In the genomic region with DNA sequence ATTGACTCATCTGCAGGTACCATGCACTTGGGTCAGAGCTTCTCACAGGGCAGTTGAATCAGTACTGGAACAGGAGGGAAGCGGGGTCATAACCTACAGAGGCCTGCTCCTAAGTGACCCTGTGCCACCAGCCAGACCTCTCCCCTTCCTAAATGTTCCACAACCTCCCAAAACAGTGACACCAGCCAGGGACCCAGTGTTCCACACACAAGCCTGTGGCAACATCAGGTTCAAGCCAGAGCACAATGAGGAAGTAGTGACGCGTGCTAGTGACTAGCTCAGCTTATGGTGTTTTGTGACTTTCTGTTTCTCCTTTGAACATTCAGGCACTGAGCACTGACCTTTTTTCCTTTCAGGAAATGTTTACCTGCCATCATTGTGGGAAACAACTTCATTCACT, we compare ENCODE assay signal across 25 mouse cellular contexts. TPM values are rescaled to one million over a fixed set of nuclear protein-coding genes. Genes with fewer than 3 reads are reported as not detected.
DNase-seq lines count a peak whose midpoint lies in the region; ATAC-seq lines count a peak whose summit lies in the region.
"Had no signal": no experiment of that assay in that cellular context is flagged by ENCODE, and none has a peak within 500 bp of the region (broad histone marks: within the 10 kb centered on the region; RNA-seq: fewer than 3 reads in every experiment).

No protein-coding gene starts in this region.

- no peak overlapping the region for H3K9ac ChIP-seq in heart, embryonic 12.5 days
- H3K9ac ChIP-seq: embryonic facial prominence, embryonic 12.5 days; hindbrain, embryonic 12.5 days; intestine, embryonic 15.5 days; liver, embryonic 13.5 days; neural tube, embryonic 12.5 days had no signal

- no peaks in the 10 kb centered on the region for H3K4me1 ChIP-seq in heart, embryonic 12.5 days (replicated peaks)
- H3K4me1 ChIP-seq: embryonic facial prominence, embryonic 12.5 days; hindbrain, embryonic 12.5 days; intestine, embryonic 15.5 days; limb, embryonic 10.5 days; liver, embryonic 13.5 days; neural tube, embryonic 12.5 days had no signal

- no peaks in the 10 kb centered on the region for H3K9me3 ChIP-seq in heart, embryonic 12.5 days (replicated peaks)
- H3K9me3 ChIP-seq: embryonic facial prominence, embryonic 12.5 days; hindbrain, embryonic 12.5 days; intestine, embryonic 15.5 days; limb, embryonic 10.5 days; liver, embryonic 13.5 days; neural tube, embryonic 12.5 days had no signal

- H3K4me3 ChIP-seq in heart, embryonic 12.5 days, result no peak overlapping the region
- H3K4me3 ChIP-seq in macrophage (ENCODE audit: inconsistent target), result no peak overlapping the region
- H3K4me3 ChIP-seq: embryonic facial prominence, embryonic 12.5 days; hindbrain, embryonic 12.5 days; intestine, embryonic 15.5 days; limb, embryonic 10.5 days; liver, embryonic 13.5 days; neural tube, embryonic 12.5 days had no signal

- no peaks in the 10 kb centered on the region for H3K79me2 ChIP-seq in macrophage (ENCODE audit: inconsistent target)

- no peak overlapping the region for H3K4me2 ChIP-seq in heart, embryonic 12.5 days
- H3K4me2 ChIP-seq: embryonic facial prominence, embryonic 12.5 days; hindbrain, embryonic 12.5 days; intestine, embryonic 15.5 days; liver, embryonic 13.5 days; midbrain, embryonic 11.5 days; neural tube, embryonic 12.5 days had no signal

- no peaks in the 10 kb centered on the region for H3K27me3 ChIP-seq in heart, embryonic 12.5 days (replicated peaks)
- H3K27me3 ChIP-seq: embryonic facial prominence, embryonic 12.5 days; hindbrain, embryonic 12.5 days; intestine, embryonic 15.5 days; liver, embryonic 13.5 days; neural tube, embryonic 12.5 days; Patski had no signal

- peaks cover 71% of the 10 kb centered on the region for H3K36me3 ChIP-seq in heart, embryonic 12.5 days
- peaks cover 20% of the 10 kb centered on the region for H3K36me3 ChIP-seq in macrophage (ENCODE audit: inconsistent target)

- WGBS in heart, embryonic 12.5 days, result 87% methylated on average over 3 of the region's 3 CpGs
- 37% methylated on average over 3 of the region's 3 CpGs for WGBS in macrophage (ENCODE audit: missing documents)

- intact Hi-C loops in left cerebral cortex, postnatal 4 days (cut with DNase I), result no loop called here

- H3K27ac ChIP-seq in heart, embryonic 12.5 days (ENCODE audit: poor library complexity, severe bottlenecking), result no peak overlapping the region
- H3K27ac ChIP-seq in macrophage, result peak overlapping the region; percentile 21; the same call in 1 of the 2 replicates
- H3K27ac ChIP-seq: embryonic facial prominence, embryonic 12.5 days; hindbrain, embryonic 12.5 days; intestine, embryonic 15.5 days; limb, embryonic 10.5 days; liver, embryonic 13.5 days; neural tube, embryonic 12.5 days had no signal

- DNase-seq in heart, adult 9 months (ENCODE audit: low spot score in 2 of 2), result peak; percentile 12 to 55
- DNase-seq in 416B (ENCODE audit: low read depth) (peak; percentile 40), MEL-GATA-1-ER (ENCODE audit: extremely low read depth, low read depth) (peak; percentile 13)
- no peak for DNase-seq in cerebellum, adult 11-12 months
- no peak for DNase-seq in left cerebral cortex, postnatal 4 days
- DNase-seq in kidney, postnatal 10 days, result no peak
- DNase-seq: adrenal gland, postnatal 14 days; cerebellum, adult 11 months; gastrocnemius, postnatal 25 days; kidney, adult 9 months; kidney, postnatal 36 days; liver, embryonic 13.5 days; thymus, postnatal 36 days had no signal

- ATAC-seq in heart, embryonic 12.5 days (ENCODE audit: insufficient number of reproducible peaks, low FRiP score), result no peak
- ATAC-seq: forebrain, embryonic 14.5 days; intestine, embryonic 15.5 days; Patski had no signal

RNA-seq across cellular contexts. Expression of gene Zfp512, which starts 15.6 kb away (rescaled TPM):
- 38.8 and 40.2 TPM in 2 replicates for polyA plus RNA-seq in heart, embryonic 12.5 days (2016; fragmentation: Nextera tagmentation; extraction: Ambion mirVana)
- 100 to 1,000 TPM in 7 of 26 experiments, 10 to 100 TPM in 19; 22.2 to 122 (median 81.8) TPM for total RNA-seq in macrophage (2018; cell fraction: chromatin; rRNA removed)
- 10 to 100 TPM in 17 of 26 experiments, 1 to 10 TPM in 9; 3.5 to 16.6 (median 12.1) TPM for total RNA-seq in macrophage (2018; cell fraction: cytosol; rRNA removed)
- 10 to 100 TPM; 11.0 to 72.1 (median 36.5) TPM for total RNA-seq in macrophage (2018; cell fraction: nucleus; rRNA removed)
- 13.3 to 17.3 TPM (median 14.0 TPM) in 3 replicates for polyA plus RNA-seq in macrophage (2018)
- 10 to 100 TPM; 92.5 to 93.8 TPM for total RNA-seq in left cerebral cortex, postnatal 4 days (2021)

RNA-seq across cellular contexts. Expression of gene 4930548H24Rik, which starts 17.7 kb away (rescaled TPM):
- not detected in 2 replicates for polyA plus RNA-seq in heart, embryonic 12.5 days (2016; fragmentation: Nextera tagmentation; extraction: Ambion mirVana)
- 1 to 10 TPM in 11 of 26 experiments, under 1 TPM in 8, not detected in 7; 0.41 to 3.8 (median 1.1) TPM for total RNA-seq in macrophage (2018; cell fraction: chromatin; rRNA removed)
- total RNA-seq in macrophage (2018; cell fraction: cytosol; rRNA removed), result under 1 TPM in 4 of 26 experiments, not detected in 22; 0.06 to 0.16 (median 0.09) TPM
- 1 to 10 TPM in 4 of 26 experiments, under 1 TPM in 12, not detected in 10; 0.23 to 1.3 (median 0.49) TPM for total RNA-seq in macrophage (2018; cell fraction: nucleus; rRNA removed)
- not detected in 3 replicates for polyA plus RNA-seq in macrophage (2018)
- total RNA-seq in left cerebral cortex, postnatal 4 days (2021), result under 1 TPM; 0.54 TPM
- total RNA-seq: adrenal gland, postnatal 14 days; gastrocnemius, postnatal 25 days had no signal
- polyA plus RNA-seq: forebrain, embryonic 14.5 days; heart, embryonic 14.5 days; hindbrain, embryonic 12.5 days; intestine, embryonic 15.5 days; limb, embryonic 10.5 days; liver, embryonic 13.5 days; lung, embryonic 16.5 days; midbrain, embryonic 11.5 days; neural tube, embryonic 12.5 days; Patski had no signal

RNA-seq across cellular contexts. Expression of gene Gpn1, which starts 26.7 kb away (rescaled TPM):
- 43.8 and 49.2 TPM in 2 replicates for polyA plus RNA-seq in heart, embryonic 12.5 days (2016; fragmentation: Nextera tagmentation; extraction: Ambion mirVana)
- total RNA-seq in macrophage (2018; cell fraction: chromatin; rRNA removed), result 10 to 100 TPM in 23 of 26 experiments, 1 to 10 TPM in 3; 5.4 to 38.2 (median 20.1) TPM
- total RNA-seq in macrophage (2018; cell fraction: cytosol; rRNA removed), result 10 to 100 TPM in 11 of 26 experiments, 1 to 10 TPM in 15; 6.5 to 12.0 (median 9.6) TPM
- 10 to 100 TPM in 14 of 26 experiments, 1 to 10 TPM in 12; 4.2 to 35.2 (median 11.1) TPM for total RNA-seq in macrophage (2018; cell fraction: nucleus; rRNA removed)
- 8.6 to 19.3 TPM (median 17.5 TPM) in 3 replicates for polyA plus RNA-seq in macrophage (2018)
- total RNA-seq in left cerebral cortex, postnatal 4 days (2021), result 10 to 100 TPM; 42.2 to 44.3 TPM

RNA-seq across cellular contexts. Expression of gene Slc4a1ap, which starts 59.0 kb away (rescaled TPM):
- 24.3 and 24.8 TPM in 2 replicates for polyA plus RNA-seq in heart, embryonic 12.5 days (2016; fragmentation: Nextera tagmentation; extraction: Ambion mirVana)
- 100 to 1,000 TPM in 3 of 26 experiments, 10 to 100 TPM in 23; 28.1 to 115 (median 73.0) TPM for total RNA-seq in macrophage (2018; cell fraction: chromatin; rRNA removed)
- total RNA-seq in macrophage (2018; cell fraction: cytosol; rRNA removed), result 10 to 100 TPM; 18.8 to 38.6 (median 29.6) TPM
- 10 to 100 TPM; 19.6 to 78.1 (median 37.7) TPM for total RNA-seq in macrophage (2018; cell fraction: nucleus; rRNA removed)
- polyA plus RNA-seq in macrophage (2018), result 23.0 to 36.2 TPM (median 27.3 TPM) in 3 replicates
- 10 to 100 TPM; 41.5 to 48.7 TPM for total RNA-seq in left cerebral cortex, postnatal 4 days (2021)

RNA-seq across cellular contexts. Expression of gene Supt7l, which starts 59.8 kb away (rescaled TPM):
- polyA plus RNA-seq in heart, embryonic 12.5 days (2016; fragmentation: Nextera tagmentation; extraction: Ambion mirVana), result 18.2 and 20.4 TPM in 2 replicates
- 10 to 100 TPM in 22 of 26 experiments, 1 to 10 TPM in 4; 5.2 to 38.6 (median 22.7) TPM for total RNA-seq in macrophage (2018; cell fraction: chromatin; rRNA removed)
- total RNA-seq in macrophage (2018; cell fraction: cytosol; rRNA removed), result 10 to 100 TPM in 23 of 26 experiments, 1 to 10 TPM in 3; 8.9 to 17.8 (median 15.0) TPM
- 10 to 100 TPM in 22 of 26 experiments, 1 to 10 TPM in 4; 6.1 to 45.5 (median 19.1) TPM for total RNA-seq in macrophage (2018; cell fraction: nucleus; rRNA removed)
- 11.8 to 14.0 TPM (median 13.9 TPM) in 3 replicates for polyA plus RNA-seq in macrophage (2018)
- 10 to 100 TPM; 17.6 to 17.9 TPM for total RNA-seq in left cerebral cortex, postnatal 4 days (2021)

Comparison
In these comparisons a context has a peak if more than half of its experiments do, and no peak if none do; other contexts are left out.
1. DNase-seq: peak in heart, adult 9 months (2 of 2), 416B (single experiment) and MEL-GATA-1-ER (single experiment); none in cerebellum, adult 11-12 months (single experiment), left cerebral cortex, postnatal 4 days (single experiment) and kidney, postnatal 10 days (single experiment).